Mouse (Mus musculus) cortical plate, adult 2 months (tissue): ENCODE data around the gene Steap3. TPM values are rescaled to one million over a fixed set of nuclear protein-coding genes. Genes with fewer than 3 reads are reported as not detected.

Experiments
- H3K27ac ChIP-seq: fragments of 200-500 bp; 2 replicates; pipeline ENCODE4 v1.5.1; 2012; ENCODE audit warnings: low read length, control low read depth, inconsistent platforms; ENCODE audit not compliant: insufficient read depth
- H3K4me1 ChIP-seq: fragments of 200-500 bp; 2 replicates; pipeline ENCODE4 v1.6.1; 2011; ENCODE audit warnings: low read length; ENCODE audit not compliant: control insufficient read depth, insufficient read depth
- H3K4me3 ChIP-seq: fragments of 200-500 bp; 2 replicates; pipeline ENCODE4 v1.5.1; 2011; ENCODE audit warnings: mild to moderate bottlenecking, low read length, control low read depth; ENCODE audit not compliant: insufficient read depth
- CTCF ChIP-seq: fragments of 200-500 bp; IDR thresholded peaks from 2 replicates; pipeline ENCODE4 v1.5.1; 2011; ENCODE audit warnings: mild to moderate bottlenecking, control low read depth, low read length; ENCODE audit not compliant: insufficient read depth; ENCODE audit errors: extremely low read depth
- POLR2A ChIP-seq: fragments of 200-500 bp; IDR thresholded peaks from 2 replicates; pipeline ENCODE4 v1.6.1; 2011; ENCODE audit warnings: mild to moderate bottlenecking, low read length, control low read depth; ENCODE audit not compliant: insufficient read depth; ENCODE audit errors: extremely low read depth
- polyA plus RNA-seq: library from polyadenylated mRNA; depleted of rRNA; stranded (reverse); fragments of >200 nt; gene quantifications from 2 replicates; pipeline ENCODE4 v1.2.3, GENCODE M21; 2012

Steap3 gene
- polyA plus RNA-seq, 1 experiment: 10.1 TPM

GRCm38 (mm10) chr1:120252519-120253160 is 19.9 kb downstream of the Steap3 start:
- H3K4me1 ChIP-seq: no peaks in the 10 kb centered on the region
- H3K4me3 ChIP-seq: no peak overlapping the region
- H3K27ac ChIP-seq: no peak overlapping the region
- TF ChIP-seq POLR2A: no peak
- TF ChIP-seq CTCF: no peak

- TF ChIP-seq CTCF (no peak), POLR2A (no peak)
- H3K27ac ChIP-seq: no peak overlapping the region
- no peak overlapping the region for H3K4me3 ChIP-seq
- no peaks in the 10 kb centered on the region for H3K4me1 ChIP-seq
These were observed 21.3 kb downstream of the Steap3 start for GRCm38 (mm10) chr1:120251193-120251592.

GRCm38 (mm10) chr1:120250586-120250985 is 21.9 kb downstream of the Steap3 start:
- no peak overlapping the region for H3K27ac ChIP-seq
- H3K4me1 ChIP-seq: peaks cover under 1% of the 10 kb centered on the region; the same call in 1 of the 2 replicates
- TF ChIP-seq CTCF (no peak), POLR2A (no peak)
- H3K4me3 ChIP-seq: no peak overlapping the region

GRCm38 (mm10) chr1:120249842-120250241 is 22.7 kb downstream of the Steap3 start:
- no peak overlapping the region for H3K4me3 ChIP-seq
- H3K27ac ChIP-seq: no peak overlapping the region
- peaks cover 2% of the 10 kb centered on the region; the same call in 1 of the 2 replicates for H3K4me1 ChIP-seq
- no peak for TF ChIP-seq CTCF
- no peak for TF ChIP-seq POLR2A

- H3K27ac ChIP-seq: no peak overlapping the region
- no peak overlapping the region for H3K4me3 ChIP-seq
- TF ChIP-seq POLR2A: no peak
- no peak for TF ChIP-seq CTCF
These were observed 24.3 kb downstream of the Steap3 start for GRCm38 (mm10) chr1:120248156-120248555.

GRCm38 (mm10) chr1:120247351-120247750 is 25.2 kb downstream of the Steap3 start:
- H3K27ac ChIP-seq: no peak overlapping the region
- H3K4me1 ChIP-seq: peaks cover 2% of the 10 kb centered on the region; the same call in 1 of the 2 replicates
- no peak overlapping the region for H3K4me3 ChIP-seq
- TF ChIP-seq CTCF (no peak), POLR2A (no peak)

More at GRCm38 (mm10) chr1:120248156-120248555, 24.3 kb downstream of the Steap3 start:
- H3K4me1 ChIP-seq: peaks cover 2% of the 10 kb centered on the region; the same call in 1 of the 2 replicates

- Histone ChIP-seq H3K27ac (no peak overlapping the region), H3K4me3 (no peak overlapping the region), H3K4me1 (peaks cover 2% of the 10 kb centered on the region; the same call in 1 of the 2 replicates)
- TF ChIP-seq POLR2A: no peak
- no peak for TF ChIP-seq CTCF
These were observed 25.6 kb downstream of the Steap3 start for GRCm38 (mm10) chr1:120246946-120247345.

GRCm38 (mm10) chr1:120245661-120246131 is 26.8 kb downstream of the Steap3 start:
- Histone ChIP-seq H3K27ac (no peak overlapping the region), H3K4me3 (no peak overlapping the region), H3K4me1 (peaks cover 2% of the 10 kb centered on the region; the same call in 1 of the 2 replicates)
- no peak for TF ChIP-seq POLR2A
- no peak for TF ChIP-seq CTCF

GRCm38 (mm10) chr1:120244646-120245045 is 27.9 kb downstream of the Steap3 start:
- TF ChIP-seq CTCF: no peak
- TF ChIP-seq POLR2A: no peak
- no peak overlapping the region for H3K4me3 ChIP-seq
- no peak overlapping the region for H3K27ac ChIP-seq
- H3K4me1 ChIP-seq: peaks cover 2% of the 10 kb centered on the region; the same call in 1 of the 2 replicates

- Histone ChIP-seq H3K4me1 (peaks cover 2% of the 10 kb centered on the region; the same call in 1 of the 2 replicates), H3K27ac (no peak overlapping the region), H3K4me3 (no peak overlapping the region)
- TF ChIP-seq CTCF: no peak
- no peak for TF ChIP-seq POLR2A
These were observed 28.5 kb downstream of the Steap3 start for GRCm38 (mm10) chr1:120243987-120244386.

- H3K4me3 ChIP-seq: no peak overlapping the region
- H3K4me1 ChIP-seq: no peaks in the 10 kb centered on the region
- TF ChIP-seq CTCF (0 out of 2 replicates have a peak, but pooled peaks have one; percentile 0), POLR2A (no peak)
- no peak overlapping the region for H3K27ac ChIP-seq
These were observed 35.4 kb downstream of the Steap3 start for GRCm38 (mm10) chr1:120237068-120237467.
